Mouse (Mus musculus) mature B cell (primary cell): ENCODE data around the gene Bcl9.

Experiments
- in situ Hi-C: fragments of 300-500 bp; cut with MboI; formaldehyde crosslinking; loops from 2 replicates; pipeline ENCODE4 v1.14.3; 2019

Gene Bcl9

GRCm38 (mm10) chr3:97234797-97235196 lies 62.9 kb downstream of the Bcl9 start:
- in situ Hi-C loops, result no loop called here

GRCm38 (mm10) chr3:97232328-97232727 lies 65.4 kb downstream of the Bcl9 start:
- in situ Hi-C loops, result no loop called here

- in situ Hi-C loops, result no loop called here
Measured at GRCm38 (mm10) chr3:97231857-97232256, 65.9 kb downstream of the Bcl9 start.

GRCm38 (mm10) chr3:97230631-97231404 lies 66.9 kb downstream of the Bcl9 start:
- in situ Hi-C loops, result no loop called here

GRCm38 (mm10) chr3:97228457-97228856 lies 69.3 kb downstream of the Bcl9 start:
- in situ Hi-C loops, result no loop called here

- in situ Hi-C loops, result no loop called here
Measured at GRCm38 (mm10) chr3:97228020-97228419, 69.7 kb downstream of the Bcl9 start.

GRCm38 (mm10) chr3:97227259-97228005 lies 70.3 kb downstream of the Bcl9 start:
- in situ Hi-C loops, result no loop called here

GRCm38 (mm10) chr3:97226719-97227118 lies 71.0 kb downstream of the Bcl9 start:
- in situ Hi-C loops, result no loop called here

GRCm38 (mm10) chr3:97225231-97225630 lies 72.5 kb downstream of the Bcl9 start:
- in situ Hi-C loops, result no loop called here

- in situ Hi-C loops, result no loop called here
Measured at GRCm38 (mm10) chr3:97223261-97223660, 74.5 kb downstream of the Bcl9 start.

GRCm38 (mm10) chr3:97215526-97215925 lies 82.2 kb downstream of the Bcl9 start:
- in situ Hi-C loops, result no loop called here

GRCm38 (mm10) chr3:97214439-97214838 lies 83.3 kb downstream of the Bcl9 start:
- in situ Hi-C loops, result no loop called here

GRCm38 (mm10) chr3:97213871-97214270 lies 83.8 kb downstream of the Bcl9 start:
- in situ Hi-C loops, result no loop called here

GRCm38 (mm10) chr3:97211177-97211576 lies 86.5 kb downstream of the Bcl9 start:
- in situ Hi-C loops, result no loop called here

GRCm38 (mm10) chr3:97209351-97209750 lies 88.4 kb downstream of the Bcl9 start:
- in situ Hi-C loops, result loop anchor here (10.0 kb wide), 1 partner anchor 125 kb away; no protein-coding TSS in a partner anchor

GRCm38 (mm10) chr3:97206521-97206920 lies 91.2 kb downstream of the Bcl9 start:
- in situ Hi-C loops, result loop anchor here (10.0 kb wide), 1 partner anchor 128 kb away; no protein-coding TSS in a partner anchor

- in situ Hi-C loops, result loop anchor here (10.0 kb wide), 1 partner anchor 131 kb away; no protein-coding TSS in a partner anchor
Measured at GRCm38 (mm10) chr3:97203880-97204279, 93.8 kb downstream of the Bcl9 start.

GRCm38 (mm10) chr3:97201943-97202342 lies 95.8 kb downstream of the Bcl9 start:
- in situ Hi-C loops, result loop anchor here (10.0 kb wide), 1 partner anchor 133 kb away; no protein-coding TSS in a partner anchor

GRCm38 (mm10) chr3:97199261-97199660 lies 98.5 kb downstream of the Bcl9 start:
- in situ Hi-C loops, result no loop called here

GRCm38 (mm10) chr3:97196571-97196970 lies 101.1 kb downstream of the Bcl9 start:
- in situ Hi-C loops, result no loop called here

- in situ Hi-C loops, result no loop called here
Measured at GRCm38 (mm10) chr3:97185098-97185860, 112.4 kb downstream of the Bcl9 start.

- in situ Hi-C loops, result no loop called here
Measured at GRCm38 (mm10) chr3:97183810-97184209, 113.9 kb downstream of the Bcl9 start.
